31 mouse cellular contexts compared by ENCODE assay signal in the genomic region with DNA sequence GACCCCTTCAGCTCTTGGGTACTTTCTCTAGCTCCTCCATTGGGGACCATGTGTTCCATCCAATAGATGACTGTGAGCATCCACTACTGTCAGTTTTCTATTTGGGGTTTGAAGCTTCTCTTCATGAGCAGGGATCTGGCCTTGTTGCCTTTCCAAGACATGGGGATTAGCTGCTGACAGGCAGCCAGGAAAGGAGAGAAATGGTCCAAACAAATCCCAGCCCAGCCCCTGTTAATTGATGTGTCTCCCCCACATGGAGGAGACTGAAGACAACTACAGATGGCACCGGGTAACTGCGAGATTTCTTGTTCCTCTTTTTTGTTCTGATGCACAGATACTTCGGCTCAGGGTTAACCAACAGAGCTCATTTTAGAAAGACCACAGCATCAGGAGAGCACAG. TPM values are rescaled to one million over a fixed set of nuclear protein-coding genes. Genes with fewer than 3 reads are reported as not detected.
"Had no signal": no experiment of that assay in that cellular context is flagged by ENCODE, and none has a peak within 500 bp of the region (broad histone marks: within the 10 kb centered on the region; RNA-seq: fewer than 3 reads in every experiment).

No protein-coding gene starts in this region.

- DNase-seq: kidney, postnatal 10 days; kidney, postnatal 36 days; liver, embryonic 13.5 days; lung, adult 2 months; lung, postnatal 14 days; lung, postnatal 4 days; midbrain, embryonic 14.5 days; right cerebral cortex, adult 18-20 months; right cerebral cortex, postnatal 14 days; right cerebral cortex, postnatal 4 days; thymus, adult 2 months; thymus, postnatal 14 days; thymus, postnatal 4 days had no signal

RNA-seq across cellular contexts. Expression of a gene that starts 27.9 kb away (rescaled TPM):
- total RNA-seq: liver, adult 2 months; megakaryocyte progenitor cell, adult 5-6 weeks; megakaryocyte-erythroid progenitor cell, adult 5-6 weeks had no signal
- polyA plus RNA-seq: liver, adult 2 months; liver, embryonic 13.5 days; liver, embryonic 16.5 days; lung, adult 2 months; stomach, embryonic 14.5 days had no signal

RNA-seq across cellular contexts. Expression of a gene that starts 37.6 kb away (rescaled TPM):
- total RNA-seq: layer of hippocampus, adult 8-10 months; layer of hippocampus, postnatal 10 days; left cerebral cortex, adult 18-20 months; left cerebral cortex, postnatal 25 days; liver, adult 2 months; megakaryocyte progenitor cell, adult 5-6 weeks; megakaryocyte-erythroid progenitor cell, adult 5-6 weeks; midbrain, postnatal 0 days had no signal
- polyA plus RNA-seq: kidney, embryonic 15.5 days; limb, embryonic 11.5 days; limb, embryonic 14.5 days; liver, adult 2 months; liver, embryonic 13.5 days; liver, embryonic 16.5 days; lung, adult 2 months; lung, embryonic 16.5 days; midbrain, embryonic 11.5 days; midbrain, embryonic 14.5 days; midbrain, postnatal 0 days; neural tube, embryonic 12.5 days; neural tube, embryonic 15.5 days; stomach, embryonic 14.5 days; stomach, postnatal 0 days; thymus, adult 2 months had no signal

RNA-seq across cellular contexts. Expression of a gene that starts 39.1 kb away (rescaled TPM):
- total RNA-seq: layer of hippocampus, adult 8-10 months; layer of hippocampus, postnatal 10 days; left cerebral cortex, adult 18-20 months; left cerebral cortex, postnatal 25 days; liver, adult 2 months; megakaryocyte progenitor cell, adult 5-6 weeks; megakaryocyte-erythroid progenitor cell, adult 5-6 weeks; midbrain, postnatal 0 days had no signal
- polyA plus RNA-seq: kidney, embryonic 15.5 days; limb, embryonic 11.5 days; limb, embryonic 14.5 days; liver, adult 2 months; liver, embryonic 13.5 days; liver, embryonic 16.5 days; lung, adult 2 months; lung, embryonic 16.5 days; midbrain, embryonic 11.5 days; midbrain, embryonic 14.5 days; midbrain, postnatal 0 days; neural tube, embryonic 12.5 days; neural tube, embryonic 15.5 days; stomach, embryonic 14.5 days; stomach, postnatal 0 days had no signal
